Comparison of ENCODE assay signal across 7 mouse cellular contexts in genomic region chr11:8624179-8624886, GRCm38 (mm10). TPM values are rescaled to one million over a fixed set of nuclear protein-coding genes. Genes with fewer than 3 reads are reported as not detected.
DNase-seq lines count a peak whose midpoint lies in the region; ATAC-seq and TF ChIP-seq lines count a peak whose summit lies in the region.

No protein-coding gene starts in this region.

- H3K4me3 ChIP-seq in ES-E14 (ENCODE audit: insufficient read depth in 1 of 2, low read depth in 1 of 2, low read length in 2 of 2, poor library complexity in 1 of 2, severe bottlenecking in 1 of 2), result peak overlapping the region; percentile 74 to 75
- H3K4me3 ChIP-seq in forebrain, embryonic 16.5 days (replicated peaks; ENCODE audit: low read length), result peak overlapping the region; percentile 73
- peak overlapping the region; percentile 68 for H3K4me3 ChIP-seq in hindbrain, embryonic 11.5 days (ENCODE audit: low read depth, low read length)
- H3K4me3 ChIP-seq in midbrain, embryonic 10.5 days, result peak overlapping the region; percentile 73
- H3K4me3 ChIP-seq in stomach, embryonic 14.5 days (ENCODE audit: low read depth, low read length), result peak overlapping the region; percentile 70

- in situ Hi-C loops in ES-E14 (cut with MboI; ENCODE audit: low sequenced_read_pairs in 2 of 2, unreplicated experiment in 2 of 2), result no loop called here

- no peak for DNase-seq in ES-E14 (ENCODE audit: low read depth, low spot score)
- DNase-seq in adrenal gland, postnatal 10 days, result peak; percentile 69
- peak; percentile 74 for DNase-seq in hindbrain, embryonic 11.5 days (ENCODE audit: low spot score)
- DNase-seq in left cerebral cortex, adult 9 months (ENCODE audit: low spot score in 2 of 2), result peak; percentile 27 to 46
- peak; percentile 76 for DNase-seq in midbrain, embryonic 10.5 days (ENCODE audit: low spot score)

- no peaks in the 10 kb centered on the region for H3K9me3 ChIP-seq in ES-E14 (ENCODE audit: control insufficient read depth, insufficient read depth, low read depth, low read length)
- H3K9me3 ChIP-seq in forebrain, embryonic 16.5 days (ENCODE audit: control insufficient read depth, low read length), result no peaks in the 10 kb centered on the region
- no peaks in the 10 kb centered on the region for H3K9me3 ChIP-seq in hindbrain, embryonic 11.5 days (ENCODE audit: control insufficient read depth, low read length)
- H3K9me3 ChIP-seq in midbrain, embryonic 10.5 days (replicated peaks), result no peaks in the 10 kb centered on the region
- no peaks in the 10 kb centered on the region for H3K9me3 ChIP-seq in stomach, embryonic 14.5 days (ENCODE audit: control insufficient read depth, low read depth, low read length)

- WGBS in forebrain, embryonic 16.5 days, result under 1% methylated on average over 74 of the region's 74 CpGs
- WGBS in hindbrain, embryonic 11.5 days, result under 1% methylated on average over 74 of the region's 74 CpGs
- WGBS in midbrain, embryonic 10.5 days, result under 1% methylated on average over 74 of the region's 74 CpGs
- under 1% methylated on average over 74 of the region's 74 CpGs for WGBS in stomach, embryonic 14.5 days

- ATAC-seq in forebrain, embryonic 16.5 days, result peak; percentile 88
- ATAC-seq in hindbrain, embryonic 11.5 days (ENCODE audit: low FRiP score), result peak; percentile 82
- peak; percentile 61 for ATAC-seq in stomach, embryonic 14.5 days (ENCODE audit: insufficient number of reproducible peaks, insufficient read depth, low FRiP score, low read depth)

- H3K27ac ChIP-seq in ES-E14 (ENCODE audit: insufficient read depth, low read depth, low read length, poor library complexity, severe bottlenecking), result peak overlapping the region; percentile 22
- no peak overlapping the region for H3K27ac ChIP-seq in forebrain, embryonic 16.5 days (ENCODE audit: low read length)
- peak overlapping the region; percentile 30; the same call in 1 of the 2 replicates for H3K27ac ChIP-seq in hindbrain, embryonic 11.5 days (ENCODE audit: low read depth, low read length)
- H3K27ac ChIP-seq in midbrain, embryonic 10.5 days (replicated peaks), result peak overlapping the region; percentile 87
- H3K27ac ChIP-seq in stomach, embryonic 14.5 days (ENCODE audit: low read length), result peak overlapping the region; percentile 63; the same call in 1 of the 2 replicates

- peak overlapping the region; percentile 75 for H3K9ac ChIP-seq in ES-E14 (ENCODE audit: insufficient read depth, low read depth, low read length, poor library complexity, severe bottlenecking)
- H3K9ac ChIP-seq in forebrain, embryonic 16.5 days (replicated peaks; ENCODE audit: low read depth, low read length), result peak overlapping the region; percentile 89
- H3K9ac ChIP-seq in hindbrain, embryonic 11.5 days (ENCODE audit: low read depth, low read length), result peak overlapping the region; percentile 90
- peak overlapping the region; percentile 78 for H3K9ac ChIP-seq in stomach, embryonic 14.5 days (replicated peaks; ENCODE audit: low read depth, low read length)

- peak overlapping the region; percentile 95 for H3K4me2 ChIP-seq in forebrain, embryonic 16.5 days (ENCODE audit: low read length)
- peak overlapping the region; percentile 100 for H3K4me2 ChIP-seq in hindbrain, embryonic 11.5 days (replicated peaks; ENCODE audit: low read depth, low read length)
- peak overlapping the region; percentile 100 for H3K4me2 ChIP-seq in stomach, embryonic 14.5 days (replicated peaks; ENCODE audit: low read depth, low read length)

- H3K36me3 ChIP-seq in ES-E14 (ENCODE audit: control insufficient read depth, insufficient read depth, low read length, poor library complexity, severe bottlenecking), result no peaks in the 10 kb centered on the region; the same call in 1 of the 2 replicates
- H3K36me3 ChIP-seq in forebrain, embryonic 16.5 days (ENCODE audit: control insufficient read depth, insufficient read depth), result no peaks in the 10 kb centered on the region
- H3K36me3 ChIP-seq in hindbrain, embryonic 11.5 days (ENCODE audit: control insufficient read depth, insufficient read depth, low read length), result no peaks in the 10 kb centered on the region
- H3K36me3 ChIP-seq in midbrain, embryonic 10.5 days, result no peaks in the 10 kb centered on the region
- no peaks in the 10 kb centered on the region for H3K36me3 ChIP-seq in stomach, embryonic 14.5 days (ENCODE audit: control insufficient read depth, insufficient read depth, low read length)

- H3K4me1 ChIP-seq in ES-E14 (ENCODE audit: control insufficient read depth in 2 of 2, insufficient read depth in 2 of 2, low read length in 2 of 2, poor library complexity in 1 of 2), result peaks cover 8 to 27% of the 10 kb centered on the region in 2 experiments
- peaks cover 13% of the 10 kb centered on the region for H3K4me1 ChIP-seq in forebrain, embryonic 16.5 days (replicated peaks; ENCODE audit: control insufficient read depth, insufficient read depth, low read length)
- H3K4me1 ChIP-seq in hindbrain, embryonic 11.5 days (replicated peaks; ENCODE audit: control insufficient read depth, insufficient read depth, low read length), result no peaks in the 10 kb centered on the region
- peaks cover 57% of the 10 kb centered on the region for H3K4me1 ChIP-seq in midbrain, embryonic 10.5 days
- peaks cover 40% of the 10 kb centered on the region for H3K4me1 ChIP-seq in stomach, embryonic 14.5 days (ENCODE audit: control insufficient read depth, insufficient read depth, low read length)

- H3K27me3 ChIP-seq in forebrain, embryonic 16.5 days (replicated peaks; ENCODE audit: control insufficient read depth, insufficient read depth, low read length), result no peaks in the 10 kb centered on the region
- H3K27me3 ChIP-seq in hindbrain, embryonic 11.5 days (ENCODE audit: control insufficient read depth, insufficient read depth, low read length), result peaks cover 3% of the 10 kb centered on the region; the same call in 1 of the 2 replicates
- H3K27me3 ChIP-seq in midbrain, embryonic 10.5 days (ENCODE audit: low read depth, poor library complexity, severe bottlenecking), result peaks cover 33% of the 10 kb centered on the region
- H3K27me3 ChIP-seq in stomach, embryonic 14.5 days (ENCODE audit: control insufficient read depth, insufficient read depth, low read length), result no peaks in the 10 kb centered on the region

TF ChIP-seq in ES-E14, 5 proteins besides CTCF, POLR2A, EP300 and RAD21:
- TF ChIP-seq HCFC1 (IDR thresholded peaks at IDR 0.05; ENCODE audit: borderline replicate concordance, insufficient read depth, low read length) (no peak), CHD2 (IDR thresholded peaks at IDR 0.05; ENCODE audit: low read depth, low read length) (no peak), ZNF384 (IDR thresholded peaks at IDR 0.05; ENCODE audit: low read depth, low read length) (no peak), ZC3H11A (IDR thresholded peaks at IDR 0.05; ENCODE audit: borderline replicate concordance, low read depth, low read length) (no peak), MAFK (IDR thresholded peaks at IDR 0.05; ENCODE audit: insufficient read depth, low read depth, low read length) (no peak)

RNA-seq across cellular contexts. Expression of gene Tns3, which starts 40.0 kb away (rescaled TPM):
- 111 and 133 TPM in 2 replicates for total RNA-seq in ES-E14 (2012; rRNA removed)
- total RNA-seq in adrenal gland, postnatal 10 days (2021), result 10 to 100 TPM; 36.5 to 38.5 TPM
- 8.8 TPM in 2 replicates for polyA plus RNA-seq in forebrain, embryonic 16.5 days (2015; fragmentation: Nextera tagmentation; extraction: Ambion mirVana)
- 7.0 and 9.5 TPM in 2 replicates for polyA plus RNA-seq in hindbrain, embryonic 11.5 days (2014; fragmentation: Nextera tagmentation; extraction: Ambion mirVana)
- polyA plus RNA-seq in midbrain, embryonic 10.5 days (2016; fragmentation: Nextera tagmentation; extraction: Ambion mirVana), result 9.1 and 9.7 TPM in 2 replicates
- 29.7 and 31.2 TPM in 2 replicates for polyA plus RNA-seq in stomach, embryonic 14.5 days (2014; fragmentation: Nextera tagmentation; extraction: Ambion mirVana)
